Mouse (Mus musculus): ENCODE results near the gene Gm10912. TPM values are rescaled to one million over a fixed set of nuclear protein-coding genes. Genes with fewer than 3 reads are reported as not detected.
"Not testable (repeated sequence)": the region's sequence is repeated elsewhere in the genome, so short reads cannot be mapped to it uniquely, and the experiment has no call there.

Gm10912 gene
- polyA plus RNA-seq, 1 experiment: 1.5 TPM

DNA sequence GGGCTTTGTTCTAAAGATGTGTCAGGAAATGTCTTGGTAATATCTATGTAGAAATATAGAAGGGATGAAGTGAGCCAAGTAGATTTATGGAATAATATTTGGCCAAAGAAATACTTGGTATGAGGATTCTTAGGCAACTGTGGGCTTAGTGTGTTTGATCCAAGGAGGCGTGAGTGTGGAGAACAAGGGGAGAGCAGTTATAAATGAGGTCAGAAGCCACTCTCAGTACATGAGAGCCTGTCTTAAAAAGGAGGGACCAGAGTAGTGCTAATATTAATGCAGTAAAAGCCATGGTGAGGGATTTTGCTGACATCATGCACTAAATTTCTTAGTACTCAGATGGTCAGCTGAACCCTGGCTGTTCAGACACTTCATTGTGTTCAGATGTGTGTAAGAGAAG is 7.2 kb upstream of the Gm10912 start:
- H3K4me3 ChIP-seq (replicated peaks; ENCODE audit: control insufficient read depth, low read depth, low read length): no peak overlapping the region
- 92% methylated on average over 1 of the region's 1 CpGs for WGBS
- TF ChIP-seq CTCF (IDR thresholded peaks at IDR 0.05; ENCODE audit: control insufficient read depth, insufficient read depth, low read length) (no peak), POLR2A (IDR thresholded peaks at IDR 0.05; ENCODE audit: borderline replicate concordance, control insufficient read depth, low read depth, low read length) (no peak)
- no peaks in the 10 kb centered on the region for H3K4me1 ChIP-seq (ENCODE audit: control insufficient read depth, insufficient read depth, low read length)
- no peak overlapping the region for H3K27ac ChIP-seq (ENCODE audit: control insufficient read depth, insufficient read depth, low read depth, low read length, poor library complexity)

DNA sequence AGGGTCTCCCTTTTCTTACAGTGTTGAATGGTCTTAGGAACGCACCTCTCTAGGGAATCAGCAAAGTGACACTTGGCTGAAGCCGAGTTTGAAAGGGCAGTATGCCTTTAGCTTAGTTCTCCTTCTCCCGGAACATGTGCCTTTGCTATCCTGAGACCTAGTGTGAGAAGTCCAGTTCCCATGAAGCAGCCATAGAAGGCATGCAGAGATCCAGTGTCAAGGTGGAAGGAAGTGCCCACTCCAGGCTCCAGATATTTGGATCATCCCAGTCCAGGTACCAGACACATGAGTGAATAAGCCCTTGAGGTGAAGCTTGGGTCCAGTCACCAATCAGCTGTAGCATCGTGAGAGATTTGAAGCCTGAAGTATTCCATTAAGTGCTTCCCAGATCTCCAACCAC is 6.7 kb upstream of the Gm10912 start:
- no peak for TF ChIP-seq CTCF (IDR thresholded peaks at IDR 0.05; ENCODE audit: control insufficient read depth, insufficient read depth, low read length)
- TF ChIP-seq POLR2A (IDR thresholded peaks at IDR 0.05; ENCODE audit: borderline replicate concordance, control insufficient read depth, low read depth, low read length): no peak
- no peak overlapping the region for H3K4me3 ChIP-seq (replicated peaks; ENCODE audit: control insufficient read depth, low read depth, low read length)
- WGBS: 92% methylated on average over 4 of the region's 4 CpGs
- H3K27ac ChIP-seq (ENCODE audit: control insufficient read depth, insufficient read depth, low read depth, low read length, poor library complexity): no peak overlapping the region
- H3K4me1 ChIP-seq (ENCODE audit: control insufficient read depth, insufficient read depth, low read length): no peaks in the 10 kb centered on the region

DNA sequence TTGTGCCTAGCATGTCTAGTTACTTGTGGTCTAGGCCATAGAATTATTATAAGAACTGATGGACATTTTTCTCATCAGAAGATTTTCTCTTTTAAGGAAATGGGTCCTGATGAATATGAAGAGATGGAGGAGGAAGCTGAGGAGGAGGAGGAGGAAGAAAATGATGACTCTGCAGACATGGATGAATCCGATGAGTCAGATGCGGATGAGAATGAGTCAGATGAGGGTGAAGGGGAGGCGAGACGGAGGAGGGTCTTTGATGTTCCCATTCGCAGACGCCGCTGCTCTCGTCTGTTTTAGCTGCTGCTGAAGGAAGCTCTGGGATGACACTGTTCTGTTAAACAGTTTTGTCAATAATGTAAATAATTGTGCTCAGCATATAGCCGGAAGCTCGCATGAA is 5.8 kb upstream of the Gm10912 start:
- TF ChIP-seq POLR2A (IDR thresholded peaks at IDR 0.05; ENCODE audit: borderline replicate concordance, control insufficient read depth, low read depth, low read length): no peak
- TF ChIP-seq CTCF (IDR thresholded peaks at IDR 0.05; ENCODE audit: control insufficient read depth, insufficient read depth, low read length): no peak
- Histone ChIP-seq H3K4me1 (ENCODE audit: control insufficient read depth, insufficient read depth, low read length) (no peaks in the 10 kb centered on the region), H3K27ac (ENCODE audit: control insufficient read depth, insufficient read depth, low read depth, low read length, poor library complexity) (no peak overlapping the region), H3K4me3 (replicated peaks; ENCODE audit: control insufficient read depth, low read depth, low read length) (no peak overlapping the region)
- WGBS: 93% methylated on average over 10 of the region's 10 CpGs

DNA sequence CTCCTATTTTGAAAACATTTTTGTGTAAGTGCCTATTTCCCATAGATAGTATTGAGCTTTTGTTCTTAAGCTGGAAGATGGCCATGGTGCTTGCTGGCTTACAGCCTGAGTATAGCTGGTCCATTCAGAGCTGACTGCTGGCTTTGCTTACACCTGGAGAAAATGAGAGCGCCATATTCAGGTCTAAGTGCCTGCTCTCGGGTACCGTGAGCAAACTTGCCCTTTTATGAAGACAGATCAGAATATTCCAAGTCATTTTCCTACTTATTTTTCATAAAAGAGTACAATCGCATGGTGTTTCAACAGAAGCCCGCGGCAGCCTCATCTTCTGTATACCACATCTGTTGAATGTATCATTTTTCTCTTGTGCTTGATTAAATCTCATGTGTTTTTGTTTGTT is 4.6 kb upstream of the Gm10912 start:
- Histone ChIP-seq H3K27ac (ENCODE audit: control insufficient read depth, insufficient read depth, low read depth, low read length, poor library complexity) (no peak overlapping the region), H3K4me3 (replicated peaks; ENCODE audit: control insufficient read depth, low read depth, low read length) (no peak overlapping the region), H3K4me1 (ENCODE audit: control insufficient read depth, insufficient read depth, low read length) (no peaks in the 10 kb centered on the region)
- TF ChIP-seq CTCF (IDR thresholded peaks at IDR 0.05; ENCODE audit: control insufficient read depth, insufficient read depth, low read length): no peak
- no peak for TF ChIP-seq POLR2A (IDR thresholded peaks at IDR 0.05; ENCODE audit: borderline replicate concordance, control insufficient read depth, low read depth, low read length)
- WGBS: 95% methylated on average over 6 of the region's 6 CpGs

DNA sequence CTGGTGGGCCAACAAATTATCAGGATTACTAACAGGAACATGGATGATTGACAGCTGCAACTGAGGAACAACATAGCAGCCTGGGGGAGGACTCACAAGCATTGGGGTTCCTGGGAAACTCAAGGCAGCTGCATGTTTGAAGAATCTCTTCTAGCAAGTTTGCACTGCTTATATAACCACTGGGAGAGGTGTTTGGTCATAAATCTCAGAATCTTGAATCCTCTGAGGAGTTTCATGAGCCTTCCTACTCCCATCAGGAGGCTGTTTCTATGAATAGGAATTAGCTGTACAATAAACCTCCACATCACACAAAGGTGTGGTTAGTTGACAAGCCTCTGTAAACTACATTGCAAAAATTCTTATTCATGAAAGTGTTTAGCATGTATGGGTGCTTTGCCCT is 3.0 kb upstream of the Gm10912 start:
- no peak for TF ChIP-seq CTCF (IDR thresholded peaks at IDR 0.05; ENCODE audit: control insufficient read depth, insufficient read depth, low read length)
- TF ChIP-seq POLR2A (IDR thresholded peaks at IDR 0.05; ENCODE audit: borderline replicate concordance, control insufficient read depth, low read depth, low read length): no peak
- H3K4me3 ChIP-seq (replicated peaks; ENCODE audit: control insufficient read depth, low read depth, low read length): no peak overlapping the region
- no peaks in the 10 kb centered on the region for H3K4me1 ChIP-seq (ENCODE audit: control insufficient read depth, insufficient read depth, low read length)
- no peak overlapping the region for H3K27ac ChIP-seq (ENCODE audit: control insufficient read depth, insufficient read depth, low read depth, low read length, poor library complexity)

DNA sequence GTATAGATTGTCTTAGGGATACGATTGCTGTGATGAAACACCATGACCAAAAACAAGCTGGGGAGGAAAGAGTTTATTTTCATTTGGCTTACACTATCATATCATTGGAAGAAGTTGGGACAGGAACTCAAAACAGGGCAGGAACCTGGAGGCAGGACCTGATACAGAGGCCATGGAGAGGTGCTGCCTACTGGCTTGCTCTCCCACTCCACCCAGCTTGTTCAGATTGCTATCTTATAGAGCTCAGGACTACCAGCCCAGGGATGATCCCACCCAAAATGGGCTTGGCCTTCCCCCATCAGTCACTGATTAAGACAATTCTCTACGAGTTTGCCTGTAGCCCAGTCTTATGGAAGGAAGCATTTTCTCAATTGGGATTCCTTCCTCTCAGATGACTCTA is 1.5 kb upstream of the Gm10912 start:
- 78% methylated on average over 2 of the region's 2 CpGs for WGBS
- Histone ChIP-seq H3K4me1 (ENCODE audit: control insufficient read depth, insufficient read depth, low read length) (no peaks in the 10 kb centered on the region), H3K4me3 (replicated peaks; ENCODE audit: control insufficient read depth, low read depth, low read length) (no peak overlapping the region), H3K27ac (ENCODE audit: control insufficient read depth, insufficient read depth, low read depth, low read length, poor library complexity) (no peak overlapping the region)
- TF ChIP-seq CTCF (IDR thresholded peaks at IDR 0.05; ENCODE audit: control insufficient read depth, insufficient read depth, low read length) (no peak), POLR2A (IDR thresholded peaks at IDR 0.05; ENCODE audit: borderline replicate concordance, control insufficient read depth, low read depth, low read length) (no peak)

DNA sequence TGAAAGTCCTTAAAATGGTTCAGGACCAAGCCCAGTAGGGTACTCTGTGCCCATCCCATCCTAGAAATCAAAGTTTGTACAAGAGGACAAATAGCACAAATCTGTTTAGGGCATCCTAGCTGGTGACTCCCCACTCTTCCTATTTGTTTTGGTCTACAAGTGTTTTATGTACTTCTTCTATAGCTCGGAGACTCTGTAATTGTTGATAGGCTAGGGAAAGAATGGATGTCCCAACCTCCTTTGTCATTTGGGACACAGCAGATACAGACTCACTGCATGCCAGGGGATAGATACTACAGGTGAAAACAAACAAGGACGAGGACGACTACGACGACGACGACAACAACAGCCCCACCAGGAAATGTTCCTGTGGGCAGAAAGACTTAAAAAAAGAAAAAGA is 2.8 kb downstream of the Gm10912 start, which contains the start of gene Gm10799:
Gene Gm10799 (minus strand): TSS at position 101 of the 400 bp plus-strand sequence.
- not testable (repeated sequence) for H3K4me3 ChIP-seq (replicated peaks; ENCODE audit: control insufficient read depth, low read depth, low read length); H3K4me1 ChIP-seq (ENCODE audit: control insufficient read depth, insufficient read depth, low read length); H3K27ac ChIP-seq (ENCODE audit: control insufficient read depth, insufficient read depth, low read depth, low read length, poor library complexity)
- WGBS: 16% methylated on average over 7 of the region's 7 CpGs

DNA sequence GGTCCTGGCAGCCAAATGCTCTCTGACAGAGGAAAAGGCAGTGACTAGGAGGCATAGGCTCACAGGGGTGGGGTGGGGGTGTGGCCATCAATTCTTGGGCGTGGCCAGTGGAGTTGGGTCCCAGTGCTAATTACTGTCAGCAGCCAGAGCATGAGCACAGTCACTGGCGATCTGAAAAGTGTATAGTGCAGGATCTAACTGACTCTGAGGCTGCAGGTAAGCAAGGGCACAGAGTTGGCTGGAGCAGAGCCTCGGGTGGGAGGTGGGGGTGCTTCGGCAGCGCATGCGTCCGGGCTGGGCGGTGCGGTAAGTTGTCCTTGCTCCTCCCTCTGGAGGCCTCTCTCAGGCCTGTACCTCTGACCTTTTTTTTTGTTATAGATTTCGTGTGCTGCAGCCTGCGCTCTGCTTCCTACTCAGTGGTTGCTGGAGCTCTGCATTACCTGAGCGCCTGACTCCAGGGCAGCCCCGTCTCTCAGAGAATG is 4.1 kb downstream of the Gm10912 start, which contains the start of gene Cd59b:
Gene Cd59b (plus strand): TSS at position 146 of the 482 bp plus-strand sequence.
- Histone ChIP-seq H3K27ac (ENCODE audit: control insufficient read depth, insufficient read depth, low read depth, low read length, poor library complexity) (peak within 1 kb of the TSS; percentile 59; the same call in 1 of the 2 replicates), H3K4me3 (replicated peaks; ENCODE audit: control insufficient read depth, low read depth, low read length) (peak within 1 kb of the TSS; percentile 80), H3K4me1 (ENCODE audit: control insufficient read depth, insufficient read depth, low read length) (no peaks in the 10 kb centered on the region)
- no peak for TF ChIP-seq POLR2A (IDR thresholded peaks at IDR 0.05; ENCODE audit: borderline replicate concordance, control insufficient read depth, low read depth, low read length)
- no peak for TF ChIP-seq CTCF (IDR thresholded peaks at IDR 0.05; ENCODE audit: control insufficient read depth, insufficient read depth, low read length)
- WGBS: 7% methylated on average over 13 of the region's 13 CpGs

DNA sequence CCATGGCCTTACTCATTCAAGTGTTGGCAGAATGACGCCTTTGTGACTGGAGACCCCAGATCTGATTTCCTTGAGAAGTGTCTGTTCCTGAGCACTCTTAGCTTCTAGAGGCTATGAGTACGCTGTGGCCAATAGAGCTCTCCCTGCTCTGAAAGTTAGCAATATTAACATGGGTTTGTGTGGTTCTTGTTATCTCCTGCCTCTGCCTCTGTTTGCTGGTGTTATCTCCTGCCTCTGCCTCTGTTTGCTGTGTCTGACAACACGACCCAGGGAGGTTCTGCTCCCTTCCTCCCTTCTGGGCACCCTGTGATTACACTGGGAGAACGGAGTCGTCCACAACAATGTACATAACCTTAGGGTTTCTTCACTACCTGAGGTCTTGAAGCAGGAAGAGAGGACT is 12.7 kb downstream of the Gm10912 start:
- not testable (repeated sequence) for H3K4me3 ChIP-seq (replicated peaks; ENCODE audit: control insufficient read depth, low read depth, low read length); H3K27ac ChIP-seq (ENCODE audit: control insufficient read depth, insufficient read depth, low read depth, low read length, poor library complexity); H3K4me1 ChIP-seq (ENCODE audit: control insufficient read depth, insufficient read depth, low read length)
- 54% methylated on average over 5 of the region's 5 CpGs for WGBS

DNA sequence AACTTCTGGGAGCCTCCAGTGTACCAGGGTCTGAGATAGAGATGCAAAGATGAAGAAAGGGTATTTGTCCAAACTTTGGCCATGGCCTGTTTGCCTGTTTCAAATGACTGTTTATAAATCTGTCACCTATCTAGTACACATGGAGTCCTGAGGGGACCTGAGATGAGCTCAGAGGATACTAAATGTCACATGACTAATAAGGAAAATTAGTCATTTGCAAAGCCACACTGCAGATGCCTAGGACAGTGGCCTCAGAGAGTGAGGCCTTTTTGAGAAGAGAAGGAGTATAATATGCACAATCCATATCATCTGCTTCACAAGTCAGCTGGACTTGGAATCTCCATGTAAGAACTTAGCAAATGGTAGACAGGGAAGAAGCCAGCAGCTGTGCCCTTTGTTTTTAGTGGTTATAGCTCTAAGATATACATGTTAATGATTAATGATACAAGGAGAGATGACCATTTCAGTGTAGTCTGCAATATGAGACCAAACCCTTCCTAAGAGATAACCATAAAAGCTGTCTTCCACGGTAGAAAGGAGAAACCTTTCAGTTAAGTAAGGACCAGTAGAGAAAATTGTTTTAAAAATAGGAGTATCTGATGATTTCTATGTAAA is 15.9 kb downstream of the Gm10912 start:
- H3K4me3 ChIP-seq (replicated peaks; ENCODE audit: control insufficient read depth, low read depth, low read length); H3K27ac ChIP-seq (ENCODE audit: control insufficient read depth, insufficient read depth, low read depth, low read length, poor library complexity); H3K4me1 ChIP-seq (ENCODE audit: control insufficient read depth, insufficient read depth, low read length): not testable (repeated sequence)
- no CpG with 5 or more reads among the region's 1 CpGs for WGBS

Data from bone marrow, adult 2 months (tissue).